Comparison of ENCODE assay signal across 13 mouse cellular contexts in genomic region chr9:43225481-43225880, GRCm38 (mm10). TPM values are rescaled to one million over a fixed set of nuclear protein-coding genes. Genes with fewer than 3 reads are reported as not detected.
A peak's percentile ranks its signal among the peaks of the same experiment; 100 is the strongest.
DNase-seq lines count a peak whose midpoint lies in the region; ATAC-seq and TF ChIP-seq lines count a peak whose summit lies in the region.
"Had no signal": no experiment of that assay in that cellular context is flagged by ENCODE, and none has a peak within 500 bp of the region (broad histone marks: within the 10 kb centered on the region; RNA-seq: fewer than 3 reads in every experiment).

No protein-coding gene starts in this region.

- H3K36me3 ChIP-seq in heart, embryonic 13.5 days: peaks cover 39% of the 10 kb centered on the region
- H3K36me3 ChIP-seq in midbrain, embryonic 10.5 days: no peaks in the 10 kb centered on the region
- no peaks in the 10 kb centered on the region for H3K36me3 ChIP-seq in midbrain, embryonic 15.5 days (replicated peaks)
- H3K36me3 ChIP-seq in limb, embryonic 13.5 days: peaks cover 81% of the 10 kb centered on the region
- peaks cover 3% of the 10 kb centered on the region for H3K36me3 ChIP-seq in stomach, postnatal 0 days (ENCODE audit: control insufficient read depth, insufficient read depth, low read length)
- H3K36me3 ChIP-seq: forebrain, embryonic 15.5 days had no signal

- no peak overlapping the region for H3K4me3 ChIP-seq in heart, embryonic 13.5 days
- no peak overlapping the region for H3K4me3 ChIP-seq in midbrain, embryonic 10.5 days
- H3K4me3 ChIP-seq in midbrain, embryonic 15.5 days: no peak overlapping the region
- no peak overlapping the region for H3K4me3 ChIP-seq in limb, embryonic 13.5 days
- H3K4me3 ChIP-seq in stomach, postnatal 0 days (ENCODE audit: low read depth, low read length): no peak overlapping the region
- H3K4me3 ChIP-seq: forebrain, embryonic 15.5 days had no signal

- 0 out of 2 replicates have a peak overlapping the region, but pooled peaks have one; percentile 1 for H3K9ac ChIP-seq in heart, embryonic 13.5 days
- no peak overlapping the region for H3K9ac ChIP-seq in midbrain, embryonic 15.5 days
- H3K9ac ChIP-seq in limb, embryonic 13.5 days: peak overlapping the region; percentile 45
- no peak overlapping the region for H3K9ac ChIP-seq in stomach, postnatal 0 days (ENCODE audit: low read length)
- H3K9ac ChIP-seq: forebrain, embryonic 15.5 days had no signal

- TF ChIP-seq EP300 in stomach, postnatal 0 days (optimal IDR thresholded peaks at IDR 0.05): no peak

- WGBS in heart, embryonic 13.5 days: 37% methylated on average over 2 of the region's 2 CpGs
- WGBS in midbrain, embryonic 10.5 days: 21% methylated on average over 2 of the region's 2 CpGs
- 49% methylated on average over 2 of the region's 2 CpGs for WGBS in midbrain, embryonic 15.5 days
- WGBS in limb, embryonic 13.5 days: 15% methylated on average over 2 of the region's 2 CpGs
- WGBS in stomach, postnatal 0 days: 30% methylated on average over 2 of the region's 2 CpGs

- no peak for ATAC-seq in heart, embryonic 13.5 days (ENCODE audit: extremely low read depth, insufficient number of reproducible peaks, low FRiP score, low TSS enrichment)
- ATAC-seq in midbrain, embryonic 15.5 days (replicated peaks): no peak
- peak; percentile 10; the same call in 1 of the 2 replicates for ATAC-seq in limb, embryonic 13.5 days (ENCODE audit: low FRiP score, low read depth)
- ATAC-seq in stomach, postnatal 0 days (ENCODE audit: low FRiP score, low TSS enrichment): no peak
- ATAC-seq: forebrain, embryonic 15.5 days had no signal

- no peak for DNase-seq in heart, adult 18-20 months
- no peak for DNase-seq in midbrain, embryonic 10.5 days (ENCODE audit: low spot score)
- no peak for DNase-seq in stomach, postnatal 0 days (ENCODE audit: low spot score)
- no peak for DNase-seq in urinary bladder, adult 2 months (ENCODE audit: low spot score)
- DNase-seq in cerebellum, adult 9-11 months: no peak
- DNase-seq: gastrocnemius, postnatal 36 days; kidney, adult 8-10 months; right cerebral cortex, postnatal 25 days had no signal

- peak overlapping the region; percentile 41; the same call in 1 of the 2 replicates for H3K4me2 ChIP-seq in heart, embryonic 13.5 days
- no peak overlapping the region for H3K4me2 ChIP-seq in midbrain, embryonic 15.5 days
- no peak overlapping the region for H3K4me2 ChIP-seq in limb, embryonic 13.5 days (replicated peaks)
- H3K4me2 ChIP-seq in stomach, postnatal 0 days (replicated peaks; ENCODE audit: low read depth): no peak overlapping the region
- H3K4me2 ChIP-seq: forebrain, embryonic 15.5 days had no signal

- no peaks in the 10 kb centered on the region for H3K9me3 ChIP-seq in heart, embryonic 13.5 days
- no peaks in the 10 kb centered on the region for H3K9me3 ChIP-seq in midbrain, embryonic 10.5 days (replicated peaks)
- no peaks in the 10 kb centered on the region for H3K9me3 ChIP-seq in midbrain, embryonic 15.5 days
- H3K9me3 ChIP-seq in limb, embryonic 13.5 days: no peaks in the 10 kb centered on the region; the same call in 1 of the 2 replicates
- H3K9me3 ChIP-seq in stomach, postnatal 0 days (ENCODE audit: control insufficient read depth, low read length): no peaks in the 10 kb centered on the region
- H3K9me3 ChIP-seq: forebrain, embryonic 15.5 days had no signal

- peak overlapping the region; percentile 69 for H3K27ac ChIP-seq in heart, embryonic 13.5 days (replicated peaks)
- H3K27ac ChIP-seq in midbrain, embryonic 10.5 days (replicated peaks): peak overlapping the region; percentile 46
- no peak overlapping the region for H3K27ac ChIP-seq in midbrain, embryonic 15.5 days
- peak overlapping the region; percentile 63 for H3K27ac ChIP-seq in limb, embryonic 13.5 days
- peak overlapping the region; percentile 40; the same call in 1 of the 2 replicates for H3K27ac ChIP-seq in stomach, postnatal 0 days (replicated peaks)
- H3K27ac ChIP-seq: forebrain, embryonic 15.5 days had no signal

- no peaks in the 10 kb centered on the region for H3K27me3 ChIP-seq in heart, embryonic 13.5 days (replicated peaks)
- no peaks in the 10 kb centered on the region for H3K27me3 ChIP-seq in midbrain, embryonic 10.5 days (ENCODE audit: low read depth, poor library complexity, severe bottlenecking)
- no peaks in the 10 kb centered on the region for H3K27me3 ChIP-seq in midbrain, embryonic 15.5 days (replicated peaks)
- no peaks in the 10 kb centered on the region for H3K27me3 ChIP-seq in limb, embryonic 13.5 days
- H3K27me3 ChIP-seq in stomach, postnatal 0 days (ENCODE audit: control insufficient read depth, insufficient read depth, low read length): no peaks in the 10 kb centered on the region
- H3K27me3 ChIP-seq: forebrain, embryonic 15.5 days had no signal

- H3K4me1 ChIP-seq in heart, embryonic 13.5 days: peaks cover 46% of the 10 kb centered on the region
- H3K4me1 ChIP-seq in midbrain, embryonic 10.5 days: peaks cover 27% of the 10 kb centered on the region
- H3K4me1 ChIP-seq in midbrain, embryonic 15.5 days: no peaks in the 10 kb centered on the region
- peaks cover 55% of the 10 kb centered on the region for H3K4me1 ChIP-seq in limb, embryonic 13.5 days
- peaks cover 6% of the 10 kb centered on the region; the same call in 1 of the 2 replicates for H3K4me1 ChIP-seq in stomach, postnatal 0 days (replicated peaks; ENCODE audit: control insufficient read depth, insufficient read depth)
- H3K4me1 ChIP-seq: forebrain, embryonic 15.5 days had no signal

- TF ChIP-seq CTCF in stomach, postnatal 0 days (IDR thresholded peaks at IDR 0.05; ENCODE audit: low read depth): no peak

RNA-seq across cellular contexts. Expression of gene Oaf, which starts 14.2 kb away (rescaled TPM):
- 28.0 and 29.7 TPM in 2 replicates for polyA plus RNA-seq in heart, embryonic 13.5 days (2015; fragmentation: Nextera tagmentation; extraction: Ambion mirVana)
- 1 to 10 TPM; 6.4 to 7.7 TPM for total RNA-seq in heart, adult 18-20 months (2021)
- 32.0 and 36.5 TPM in 2 replicates for polyA plus RNA-seq in midbrain, embryonic 10.5 days (2016; fragmentation: Nextera tagmentation; extraction: Ambion mirVana)
- 5.1 and 6.4 TPM in 2 replicates for polyA plus RNA-seq in midbrain, embryonic 15.5 days (2015; fragmentation: Nextera tagmentation; extraction: Ambion mirVana)
- 103 and 106 TPM in 2 replicates for polyA plus RNA-seq in limb, embryonic 13.5 days (2015; fragmentation: Nextera tagmentation; extraction: Ambion mirVana)
- polyA plus RNA-seq in stomach, postnatal 0 days (2015; fragmentation: Nextera tagmentation; extraction: Ambion mirVana): 30.9 and 31.9 TPM in 2 replicates
- polyA plus RNA-seq in urinary bladder, adult 2 months (2012; rRNA removed): 53.7 and 67.1 TPM in 2 replicates

RNA-seq across cellular contexts. Expression of gene Pou2f3, which starts 15.3 kb away (rescaled TPM):
- not detected in 2 replicates for polyA plus RNA-seq in heart, embryonic 13.5 days (2015; fragmentation: Nextera tagmentation; extraction: Ambion mirVana)
- under 1 TPM in 1 of 2 experiments, not detected in 1; 0.10 TPM for total RNA-seq in heart, adult 18-20 months (2021)
- polyA plus RNA-seq in midbrain, embryonic 10.5 days (2016; fragmentation: Nextera tagmentation; extraction: Ambion mirVana): not detected in 2 replicates
- polyA plus RNA-seq in midbrain, embryonic 15.5 days (2015; fragmentation: Nextera tagmentation; extraction: Ambion mirVana): 0.08 and 0.14 TPM in 2 replicates
- 0.74 and 1.1 TPM in 2 replicates for polyA plus RNA-seq in limb, embryonic 13.5 days (2015; fragmentation: Nextera tagmentation; extraction: Ambion mirVana)
- polyA plus RNA-seq in stomach, postnatal 0 days (2015; fragmentation: Nextera tagmentation; extraction: Ambion mirVana): 1.7 and 2.5 TPM in 2 replicates
- 0.28 and 0.53 TPM in 2 replicates for polyA plus RNA-seq in urinary bladder, adult 2 months (2012; rRNA removed)
- total RNA-seq: gastrocnemius, postnatal 36 days had no signal
- polyA plus RNA-seq: forebrain, embryonic 15.5 days; neural tube, embryonic 14.5 days had no signal

Comparison
In these comparisons a context has a peak if more than half of its experiments do, and no peak if none do; other contexts are left out.
1. H3K9ac ChIP-seq: peak in heart, embryonic 13.5 days (single experiment) and limb, embryonic 13.5 days (single experiment); none in midbrain, embryonic 15.5 days (single experiment) and stomach, postnatal 0 days (single experiment).